Mouse (Mus musculus) cerebellum, postnatal 36 days (tissue): ENCODE measurements around the gene Hhip.

Experiments used
- DNase-seq, 2 experiments: peaks; one replicate each; pipeline ENCODE4 v3.0.0; 2021 to 2022; ENCODE audit warnings: mixed read lengths in 2 of 2

Gene Hhip

DNA sequence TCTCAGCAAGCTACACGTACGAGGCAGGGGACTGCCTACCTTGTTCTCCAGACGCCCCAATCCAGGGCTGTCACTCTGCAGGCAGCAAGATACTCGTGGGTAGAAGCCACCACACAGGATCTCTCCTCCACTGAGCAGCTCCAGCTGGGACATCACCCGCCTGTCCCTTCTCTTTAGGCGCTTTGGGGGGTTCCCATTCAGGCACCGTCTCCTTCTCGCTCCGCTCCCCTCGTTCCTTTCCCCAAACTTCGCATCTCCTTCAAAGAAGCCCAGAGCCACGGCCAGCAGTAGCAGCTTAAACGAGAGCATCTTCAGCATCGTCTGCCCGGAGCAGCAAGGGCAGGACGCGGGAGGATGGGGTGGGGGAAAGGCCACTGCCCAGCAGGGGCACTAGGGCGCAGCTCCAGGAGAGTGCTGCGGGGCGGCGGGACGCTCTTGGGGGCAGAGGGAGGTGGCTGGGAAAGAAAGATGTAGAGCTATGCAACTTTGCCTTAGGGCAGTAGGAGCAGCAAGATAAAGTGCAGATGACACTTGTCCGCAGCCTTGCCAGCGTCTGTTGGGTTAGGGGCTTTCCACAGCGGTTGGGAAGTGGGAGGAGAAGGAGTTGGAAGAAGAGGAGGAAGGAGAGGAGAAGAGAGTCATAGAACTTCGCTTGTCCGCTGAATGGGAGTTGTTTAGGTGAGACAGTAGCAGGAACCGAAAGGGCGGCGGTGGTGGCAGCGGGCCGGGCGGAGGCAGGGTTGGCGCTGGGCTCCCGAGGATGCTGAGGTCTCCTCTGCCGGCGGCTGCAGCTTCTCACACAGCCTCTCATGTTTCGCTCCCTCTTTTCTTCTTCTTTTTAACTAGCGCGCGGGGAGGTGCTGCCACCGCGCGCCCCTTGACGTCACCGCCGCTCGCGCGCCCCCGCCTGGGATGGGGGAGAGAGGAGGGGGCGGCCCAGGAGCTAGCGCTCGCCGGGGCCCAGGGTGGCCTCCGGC is at the start of gene Hhip:
TSS of gene Hhip (minus strand) at position 809 of the 977 bp plus-strand sequence.
- peak; percentile 10 to 20 for DNase-seq

DNA sequence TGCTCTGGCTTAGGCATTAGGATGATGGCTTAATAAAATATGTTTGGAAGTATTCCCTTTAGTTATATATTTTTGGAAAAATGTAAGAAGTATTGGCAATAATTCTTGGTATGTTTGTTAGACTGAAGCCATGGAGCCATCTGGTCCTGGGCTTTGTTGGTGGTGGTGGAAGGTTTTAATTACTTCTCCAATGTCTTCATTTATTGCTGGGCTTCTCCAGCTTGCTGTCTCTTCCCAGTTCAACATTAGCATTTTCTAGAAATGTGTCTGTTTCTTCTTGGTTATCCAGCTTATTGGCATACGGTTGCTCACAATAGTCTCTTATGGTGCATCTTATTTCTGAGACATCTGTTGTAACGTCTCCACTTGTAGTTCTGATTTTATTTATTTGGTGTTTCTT is 29.2 kb upstream of the Hhip start:
- no peak for DNase-seq

DNA sequence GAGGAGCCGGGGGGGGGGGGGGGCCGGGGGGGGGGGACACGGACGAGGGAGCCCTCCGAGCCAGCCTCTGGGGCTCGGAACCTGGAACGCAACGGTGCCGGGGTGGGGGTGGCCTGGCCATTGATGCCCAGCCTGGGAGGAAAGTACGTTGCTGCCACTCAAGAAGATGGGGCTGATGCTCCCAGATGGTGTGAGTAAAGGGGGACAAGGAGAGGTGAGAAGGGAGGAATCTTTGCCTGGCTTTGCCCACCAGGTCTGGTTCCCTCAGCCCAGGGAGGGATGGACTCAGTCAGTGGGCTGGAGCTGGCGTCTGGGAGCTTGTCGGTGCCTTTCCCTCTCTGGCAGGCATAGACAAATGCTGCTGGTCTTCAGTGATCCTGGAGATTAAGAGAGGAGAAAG is 387 bp upstream of the Hhip start:
- no peak for DNase-seq

DNA sequence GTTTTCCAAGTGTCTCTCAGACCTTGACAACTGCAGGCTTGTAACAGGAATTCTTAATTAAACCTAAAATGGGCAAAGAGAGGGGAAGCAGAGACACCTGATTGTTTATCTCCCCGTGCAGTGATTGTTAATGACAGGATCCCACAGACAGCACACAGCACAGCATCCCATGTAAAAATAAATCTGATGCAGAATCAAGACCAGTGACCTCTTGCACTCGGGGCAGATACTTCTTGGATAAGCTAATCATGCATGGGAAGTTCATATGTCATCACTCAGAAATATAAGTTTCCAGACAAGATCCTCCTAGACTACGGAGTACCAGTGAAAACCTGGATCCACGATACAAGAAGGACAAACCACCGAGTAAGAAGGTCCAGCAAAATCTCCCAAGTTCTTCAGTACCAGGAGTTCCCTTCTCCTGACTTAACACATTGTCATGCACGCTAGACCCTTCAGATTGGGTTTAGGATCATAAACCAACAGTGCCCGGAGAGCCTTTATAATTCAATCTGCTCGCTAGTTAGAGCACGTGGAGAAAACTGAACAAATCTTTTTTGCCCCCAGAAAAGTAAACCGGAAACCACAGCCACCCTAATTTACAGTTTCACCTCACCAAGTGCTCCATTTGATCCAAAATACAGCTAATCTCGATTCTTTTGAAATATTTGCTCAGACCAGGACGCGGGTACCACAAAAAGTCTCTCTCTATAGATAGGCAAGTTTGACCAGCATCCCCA is 1.3 kb downstream of the Hhip start:
- no peak for DNase-seq

DNA sequence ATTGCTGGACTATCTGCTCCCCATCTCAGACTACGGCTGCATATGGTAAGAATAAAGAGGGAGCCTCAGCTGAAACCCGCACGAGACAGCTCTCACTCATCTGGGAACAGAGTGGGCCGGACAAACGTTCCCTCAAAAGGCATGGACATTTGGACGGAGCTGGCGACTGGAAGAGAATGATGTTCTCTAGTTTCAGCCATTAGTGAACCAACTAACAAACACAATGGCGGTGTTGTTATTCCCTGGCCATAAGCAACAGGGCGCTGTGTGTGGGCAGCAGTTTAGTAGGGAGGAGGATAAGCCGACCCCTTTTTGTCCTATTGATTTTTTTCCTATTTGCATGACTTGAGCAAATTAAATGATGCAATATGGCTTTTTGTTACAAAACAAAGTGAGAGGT is 2.0 kb downstream of the Hhip start:
- DNase-seq, result no peak

DNA sequence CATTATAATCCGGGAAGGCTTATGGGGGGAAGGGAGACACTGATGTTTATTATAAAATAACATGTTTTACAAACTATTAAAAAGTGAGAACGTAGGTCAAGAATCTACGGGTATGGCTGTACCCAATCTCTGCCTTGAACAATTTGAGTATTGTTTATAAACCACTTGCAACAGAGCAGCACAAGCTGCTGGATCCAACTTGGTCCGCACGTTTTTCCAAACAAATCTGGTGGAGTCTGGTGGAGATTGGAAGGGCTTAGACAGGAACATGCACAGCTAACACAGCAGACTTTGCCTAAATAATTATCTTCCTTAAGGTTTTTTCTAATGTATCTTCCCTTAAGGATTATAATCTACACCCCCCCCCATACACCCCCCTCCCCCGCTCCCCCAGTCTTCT is 2.7 kb downstream of the Hhip start:
- no peak for DNase-seq

DNA sequence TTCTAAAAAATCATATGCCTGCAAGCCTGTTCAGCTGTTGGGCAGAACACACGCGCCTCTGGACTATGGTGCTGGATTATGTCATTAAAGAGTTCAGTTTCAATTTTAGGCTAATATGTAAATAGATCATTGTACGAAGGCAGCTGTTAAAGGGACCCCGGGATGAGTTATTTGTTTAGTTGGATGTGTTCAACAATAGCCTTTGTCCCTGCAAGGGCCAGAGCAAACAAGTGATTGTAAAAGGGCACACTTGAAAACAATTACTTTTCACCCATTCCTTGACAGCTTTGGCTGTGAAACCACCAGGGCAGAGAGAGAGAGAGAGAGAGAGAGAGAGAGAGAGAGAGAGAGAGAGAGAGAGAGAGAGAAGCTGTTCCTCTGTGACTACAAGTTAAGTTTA is 3.6 kb downstream of the Hhip start:
- DNase-seq, result no peak

DNA sequence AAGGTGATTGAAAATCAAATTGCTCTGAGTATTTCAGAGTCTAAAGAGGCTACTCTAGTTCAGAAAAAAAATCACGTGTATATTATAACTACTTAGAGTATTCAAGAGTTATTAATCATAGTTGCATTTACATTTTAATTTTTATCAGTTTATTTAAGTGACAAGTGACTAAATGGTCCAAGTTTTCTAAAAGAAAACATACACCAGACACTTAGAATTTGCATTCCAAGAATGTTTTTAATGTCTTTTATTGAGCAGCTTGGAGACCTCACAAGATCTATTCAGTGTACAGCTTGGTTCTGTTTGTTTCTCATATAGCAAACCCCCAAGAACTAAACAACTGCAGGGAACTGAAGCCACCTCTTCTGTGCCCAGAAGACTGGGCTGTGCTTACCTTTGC is 5.0 kb downstream of the Hhip start:
- no peak for DNase-seq

DNA sequence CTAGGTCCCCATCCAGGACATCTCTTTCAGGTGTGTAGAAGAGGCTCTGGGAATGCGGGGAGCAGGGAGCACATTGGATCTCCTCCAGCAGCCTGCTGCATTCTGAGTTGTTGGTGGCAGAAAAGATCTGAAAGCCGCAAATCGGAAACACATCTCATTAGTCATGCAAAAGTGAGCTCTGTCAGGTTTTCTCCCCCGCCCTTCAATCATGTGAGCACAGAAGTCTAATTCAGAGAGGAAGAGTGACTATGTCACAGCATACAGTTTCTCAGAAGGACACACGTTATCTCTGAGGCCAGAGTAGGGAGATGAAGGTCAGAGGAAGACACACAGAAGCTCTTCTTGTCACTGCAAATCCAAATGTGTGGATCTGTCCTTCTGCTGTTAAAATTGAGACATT is 6.3 kb downstream of the Hhip start:
- no peak for DNase-seq

DNA sequence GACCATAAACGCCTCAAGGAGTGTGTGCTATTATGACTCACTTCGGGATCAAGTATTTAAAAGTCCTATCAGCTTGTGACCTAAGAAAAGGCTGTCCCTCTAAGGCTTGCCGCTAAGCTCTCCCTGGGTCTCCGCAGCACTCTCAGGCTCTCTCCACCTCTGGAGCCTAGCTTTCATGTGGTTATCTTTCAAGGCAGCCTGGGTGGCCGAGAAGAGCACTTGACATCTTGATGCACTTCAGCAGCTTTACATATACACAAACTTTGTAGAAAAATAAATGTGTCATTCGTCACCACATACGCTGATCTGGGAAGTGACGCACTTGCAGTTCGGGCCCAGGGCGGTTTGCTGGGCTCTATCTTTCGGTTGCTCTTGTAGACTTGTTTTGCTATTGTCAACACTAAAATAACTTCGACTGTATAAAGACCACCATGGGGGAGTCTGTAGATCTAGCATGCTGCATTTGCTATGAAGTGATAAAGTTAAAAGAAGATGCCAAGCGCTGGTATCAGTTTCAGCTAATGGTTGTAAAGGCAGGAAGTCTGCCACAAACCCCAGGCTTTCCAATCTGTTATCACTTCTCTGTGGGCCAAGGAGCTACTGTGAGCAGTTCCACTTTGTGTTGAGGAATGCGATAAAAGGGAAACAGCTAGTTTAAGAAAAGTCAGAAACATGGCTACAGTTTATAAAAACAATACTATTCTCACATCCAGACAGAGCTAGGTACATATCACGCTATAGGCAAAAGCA is 8.4 kb downstream of the Hhip start:
- DNase-seq, result no peak

DNA sequence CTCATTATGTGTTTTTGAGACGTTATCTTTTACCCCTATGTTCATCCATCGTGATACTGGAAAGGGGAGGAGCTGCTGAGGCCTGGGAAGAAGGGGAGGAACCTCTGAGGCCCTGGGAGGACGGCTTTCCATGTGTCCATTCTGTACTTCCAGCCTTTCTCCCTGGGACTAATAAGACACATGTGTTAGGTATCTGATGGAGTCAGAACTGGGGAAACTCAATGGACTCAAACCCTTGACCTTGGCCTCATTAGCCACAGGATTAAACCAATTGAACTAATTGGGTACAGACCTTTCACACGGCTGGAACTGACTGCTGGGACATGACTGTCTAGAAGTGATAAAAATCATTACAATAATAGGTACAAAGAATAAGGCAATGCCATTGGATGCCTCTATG is 9.6 kb downstream of the Hhip start:
- DNase-seq, result no peak

DNA sequence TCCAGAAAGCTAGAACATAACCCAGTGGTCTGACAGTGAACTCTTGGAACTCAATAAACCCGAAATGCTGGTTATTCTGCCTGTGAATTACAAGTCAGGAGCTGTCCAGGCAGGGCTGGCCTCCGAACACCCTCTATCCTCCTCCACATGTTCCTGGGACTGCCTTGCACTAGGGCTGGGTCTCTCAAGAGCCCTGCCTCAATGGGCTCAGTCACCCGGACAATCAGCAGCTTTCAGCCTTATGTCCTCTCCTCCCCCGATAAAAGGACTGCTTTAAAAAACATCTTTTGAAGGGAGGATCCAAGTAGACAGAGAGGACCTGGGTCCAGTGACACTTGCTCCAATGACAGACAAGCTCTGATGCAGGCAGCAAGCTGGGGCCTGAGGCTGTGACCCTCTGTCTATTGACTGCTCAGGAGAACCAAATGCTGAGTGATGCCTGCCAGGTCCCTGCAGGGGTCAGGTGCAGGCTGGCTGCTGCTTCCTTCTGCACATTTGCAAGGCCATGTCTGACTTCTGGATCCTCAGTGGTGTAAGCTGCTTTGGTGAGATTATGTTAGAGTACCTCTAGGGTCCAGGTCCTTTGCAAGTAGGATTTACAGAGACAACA is 20.1 kb downstream of the Hhip start:
- no peak for DNase-seq

DNA sequence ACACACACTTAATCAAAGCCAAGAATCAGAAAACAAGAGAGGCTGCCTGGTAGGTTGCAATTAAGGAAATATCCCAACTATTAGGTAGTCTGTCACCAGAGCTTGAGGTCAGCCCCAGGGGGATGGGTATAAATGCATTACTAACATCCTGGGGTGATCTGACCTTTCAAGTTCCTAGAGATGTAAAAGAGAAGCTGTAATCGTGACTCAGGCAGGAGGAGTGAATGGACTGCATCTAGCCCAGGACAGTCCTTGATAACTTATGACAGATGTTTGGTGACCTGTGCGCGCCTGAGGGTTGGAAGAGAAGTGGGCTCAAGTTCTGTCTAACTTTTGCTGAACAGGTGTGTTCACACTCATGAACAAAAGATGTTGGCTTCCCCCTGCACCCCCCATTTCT is 25.2 kb downstream of the Hhip start:
- no peak for DNase-seq

DNA sequence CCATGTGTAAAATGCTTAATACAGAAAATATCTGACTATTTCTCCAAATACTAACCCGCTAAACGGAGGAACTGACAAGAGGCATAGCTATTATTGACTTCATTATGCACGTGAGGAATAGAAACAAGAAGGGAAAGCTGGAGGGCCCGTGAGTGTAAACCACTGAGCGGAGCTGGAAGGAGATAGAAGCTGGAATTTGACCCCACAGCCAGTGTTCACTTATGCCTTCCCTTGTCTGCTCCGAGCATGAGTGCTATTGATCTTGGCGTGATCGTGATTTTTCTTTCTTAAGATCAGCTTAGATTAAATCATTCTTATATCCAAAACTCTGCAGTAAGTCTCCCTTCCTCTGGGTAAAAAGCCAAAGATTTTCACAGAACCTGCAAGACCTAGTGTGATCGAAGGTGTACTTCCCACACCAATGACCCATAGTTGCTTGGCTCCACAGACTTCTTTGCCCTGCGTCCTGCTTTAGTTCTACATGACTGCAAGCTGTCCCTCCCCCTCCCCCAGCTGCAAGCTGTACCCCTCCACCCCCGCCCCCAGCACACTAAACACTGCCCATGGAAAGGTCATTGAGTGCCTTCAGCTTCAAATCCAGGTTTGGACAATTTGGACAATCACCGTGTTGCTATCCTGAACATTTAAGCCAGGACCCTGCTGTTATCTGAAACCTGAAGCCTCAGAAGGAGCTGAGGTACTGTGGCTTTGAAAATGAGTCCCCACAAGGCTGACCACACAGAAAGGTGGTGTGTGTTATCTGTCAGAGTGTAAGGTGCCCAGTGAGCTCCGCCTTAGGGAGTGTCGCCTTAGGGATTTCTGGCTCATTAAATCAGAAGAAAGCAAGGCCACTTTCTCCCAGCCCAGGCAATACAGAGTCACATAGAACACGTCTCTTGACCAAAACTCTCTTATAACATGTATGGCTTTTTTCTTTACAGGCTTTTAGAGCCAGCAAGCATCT is 26.2 kb downstream of the Hhip start:
- DNase-seq, result no peak

DNA sequence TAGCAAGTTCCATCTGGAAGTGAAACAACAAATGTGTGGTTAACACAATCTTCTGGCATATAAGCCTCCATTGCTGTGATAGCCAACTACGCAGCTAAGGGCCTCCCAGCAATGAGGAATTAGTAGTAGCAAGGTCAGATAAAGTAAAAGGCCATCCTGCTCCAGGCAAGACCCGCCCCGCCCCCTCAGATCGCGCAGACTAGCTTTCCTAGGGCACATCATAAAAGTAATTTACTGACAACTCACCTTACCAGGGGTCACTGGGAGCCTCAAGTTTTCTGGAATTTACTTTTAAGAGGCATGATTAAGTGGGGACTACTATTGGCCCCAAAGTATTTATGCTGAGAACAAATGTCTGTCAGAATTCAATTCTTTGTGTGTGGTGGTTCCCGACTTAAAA is 28.2 kb downstream of the Hhip start:
- no peak for DNase-seq

DNA sequence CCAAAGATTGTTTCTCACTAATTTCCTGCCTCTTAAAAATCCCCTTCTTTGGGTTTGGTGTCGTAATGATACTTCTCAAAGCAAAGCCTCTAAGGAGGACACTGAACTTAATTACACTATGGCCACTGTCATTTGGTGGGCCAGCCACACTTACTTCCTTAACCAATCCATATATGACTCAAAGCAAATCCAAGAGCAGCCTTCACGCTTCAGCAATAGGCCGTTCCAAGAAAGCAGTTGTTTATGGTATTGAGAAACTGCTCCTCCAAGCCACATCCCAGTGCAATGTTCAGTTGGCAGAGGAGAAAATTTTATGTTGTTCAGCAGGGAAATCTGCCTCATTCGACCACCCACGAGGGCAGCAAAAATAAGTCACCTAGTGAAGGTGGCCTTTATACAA is 37.3 kb downstream of the Hhip start:
- DNase-seq, result no peak

DNA sequence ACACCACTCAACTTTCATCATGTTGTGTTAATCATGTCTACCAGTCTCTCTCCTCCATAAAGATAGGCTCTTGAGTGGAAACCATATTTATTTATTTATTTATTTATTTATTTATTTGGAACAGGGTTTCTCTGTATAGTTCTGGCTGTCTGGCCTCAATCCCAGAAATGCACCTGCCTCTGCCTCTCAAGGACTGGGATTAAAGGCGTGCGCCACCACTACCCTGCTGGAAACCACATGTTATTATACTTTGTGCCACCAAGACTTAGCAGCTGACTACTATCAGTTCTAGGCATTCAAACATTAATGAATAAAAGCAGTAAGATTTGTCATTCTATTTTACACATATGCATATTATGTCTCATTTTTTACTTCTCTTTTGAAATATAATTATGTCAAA is 42.0 kb downstream of the Hhip start:
- DNase-seq, result no peak

DNA sequence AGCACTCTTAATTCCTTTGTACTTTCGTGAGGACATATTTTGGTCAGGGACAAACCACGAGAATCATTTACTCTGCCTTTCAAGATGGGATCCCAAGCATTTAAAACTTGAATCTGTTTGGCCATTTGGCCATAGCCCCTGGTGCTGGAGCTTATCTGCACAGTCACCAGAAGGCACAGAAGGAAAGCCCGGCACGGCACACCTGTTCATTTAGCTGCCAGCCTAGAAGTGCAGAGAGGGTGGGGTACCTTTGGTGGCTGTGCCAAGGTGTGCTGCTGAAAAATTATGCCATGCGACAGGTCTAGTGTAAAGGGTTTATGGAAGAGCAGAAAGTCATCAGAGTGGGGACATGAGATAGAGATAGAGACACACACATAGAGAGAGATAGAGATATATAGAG is 53.4 kb downstream of the Hhip start:
- peak; percentile 5 to 6 for DNase-seq

DNA sequence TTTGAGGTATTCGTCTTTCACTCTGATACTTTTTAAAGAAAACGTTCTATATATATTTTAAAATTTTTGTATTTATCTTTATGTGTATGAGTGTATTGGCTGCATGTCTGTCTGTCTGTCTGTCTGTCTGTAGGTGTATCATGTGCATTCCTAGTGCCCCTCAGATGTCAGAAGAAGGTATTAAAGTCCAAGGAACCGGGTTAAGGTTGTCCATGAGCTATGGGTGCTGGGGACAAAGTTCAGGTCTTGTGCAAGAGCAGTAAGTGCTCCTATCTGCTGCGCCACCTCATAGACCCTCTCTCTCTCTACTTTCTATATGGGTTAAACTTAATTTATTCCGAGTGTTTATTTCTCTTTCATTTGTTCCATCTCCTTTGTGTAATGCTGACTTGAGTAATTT is 55.5 kb downstream of the Hhip start:
- no peak for DNase-seq

DNA sequence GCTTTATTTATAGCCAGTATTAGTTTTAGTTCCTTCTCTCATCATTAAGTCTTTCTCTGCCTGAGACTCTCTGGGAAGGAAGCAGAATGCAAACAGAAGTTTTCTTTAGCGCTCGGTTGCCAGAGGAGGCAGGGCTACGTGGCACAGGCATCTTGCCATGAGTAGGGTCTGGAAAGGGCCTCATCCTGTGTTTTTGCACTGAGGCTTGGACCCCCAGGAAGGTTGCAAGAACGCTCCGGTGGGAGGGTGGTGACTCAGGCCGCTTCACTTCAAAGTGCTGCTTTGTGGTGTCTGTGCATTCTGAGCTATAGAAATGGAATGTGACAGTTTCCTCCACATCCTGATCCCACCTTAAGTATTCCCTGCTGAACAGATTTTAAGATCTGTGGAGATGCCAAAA is 62.7 kb downstream of the Hhip start:
- DNase-seq, result no peak

DNA sequence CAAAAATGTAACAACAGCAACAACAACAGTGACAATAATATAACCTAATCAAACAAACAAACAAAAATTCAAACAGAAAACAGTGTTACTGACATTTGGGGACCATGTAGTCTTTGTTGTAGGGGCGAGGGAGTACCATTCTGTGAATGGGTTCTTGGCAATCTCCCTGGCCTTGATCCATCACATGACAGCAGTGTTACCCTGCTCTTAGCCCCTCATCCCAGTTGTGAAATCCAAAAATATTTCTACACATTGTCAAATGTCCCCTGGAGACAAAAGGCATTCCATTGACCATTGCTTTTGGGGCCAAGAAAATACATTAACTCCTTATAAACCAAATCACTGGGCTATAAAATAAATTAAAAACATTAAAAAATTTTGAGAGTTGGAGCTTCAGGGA is 64.3 kb downstream of the Hhip start:
- no peak for DNase-seq
